Comparison of ENCODE assay signal across 9 mouse cellular contexts in genomic region chr2:70559520-70559919, GRCm38 (mm10). TPM values are rescaled to one million over a fixed set of nuclear protein-coding genes. Genes with fewer than 3 reads are reported as not detected.
A peak's percentile ranks its signal among the peaks of the same experiment; 100 is the strongest.
DNase-seq lines count a peak whose midpoint lies in the region; ATAC-seq and TF ChIP-seq lines count a peak whose summit lies in the region.
"Had no signal": no experiment of that assay in that cellular context is flagged by ENCODE, and none has a peak within 500 bp of the region (broad histone marks: within the 10 kb centered on the region; RNA-seq: fewer than 3 reads in every experiment).

No protein-coding gene starts in this region.

- no peaks in the 10 kb centered on the region for H3K9me3 ChIP-seq in intestine, embryonic 15.5 days
- no peaks in the 10 kb centered on the region for H3K9me3 ChIP-seq in intestine, embryonic 16.5 days (ENCODE audit: control insufficient read depth, low read length)
- H3K9me3 ChIP-seq in liver, postnatal 0 days (ENCODE audit: low read length), result no peaks in the 10 kb centered on the region
- no peaks in the 10 kb centered on the region for H3K9me3 ChIP-seq in neural tube, embryonic 13.5 days
- H3K9me3 ChIP-seq: limb, embryonic 15.5 days had no signal

- TF ChIP-seq EP300 in liver, postnatal 0 days (IDR thresholded peaks at IDR 0.05; ENCODE audit: low read depth), result no peak

- H3K4me2 ChIP-seq in intestine, embryonic 15.5 days (replicated peaks), result no peak overlapping the region
- no peak overlapping the region for H3K4me2 ChIP-seq in intestine, embryonic 16.5 days (ENCODE audit: low read depth, low read length)
- no peak overlapping the region for H3K4me2 ChIP-seq in liver, postnatal 0 days (ENCODE audit: low read depth, low read length)
- peak overlapping the region; percentile 64 for H3K4me2 ChIP-seq in neural tube, embryonic 13.5 days
- H3K4me2 ChIP-seq: limb, embryonic 15.5 days had no signal

- no peak overlapping the region for H3K9ac ChIP-seq in intestine, embryonic 15.5 days
- no peak overlapping the region for H3K9ac ChIP-seq in intestine, embryonic 16.5 days (ENCODE audit: low read depth, low read length)
- H3K9ac ChIP-seq in liver, postnatal 0 days (replicated peaks), result no peak overlapping the region
- H3K9ac ChIP-seq in neural tube, embryonic 13.5 days, result peak overlapping the region; percentile 82
- H3K9ac ChIP-seq: limb, embryonic 15.5 days had no signal

- no peak for TF ChIP-seq CTCF in liver, postnatal 0 days (IDR thresholded peaks at IDR 0.05; ENCODE audit: low read depth)
- TF ChIP-seq CTCF in layer of hippocampus, adult 2 months (conservative IDR thresholded peaks at IDR 0.05), result no peak

- peaks cover 58% of the 10 kb centered on the region for H3K27me3 ChIP-seq in intestine, embryonic 15.5 days (replicated peaks)
- H3K27me3 ChIP-seq in intestine, embryonic 16.5 days (replicated peaks; ENCODE audit: control insufficient read depth, insufficient read depth, low read length), result peaks cover 58% of the 10 kb centered on the region
- H3K27me3 ChIP-seq in liver, postnatal 0 days (ENCODE audit: insufficient read depth, low read length), result peaks cover 59% of the 10 kb centered on the region
- peaks cover 59% of the 10 kb centered on the region for H3K27me3 ChIP-seq in neural tube, embryonic 13.5 days

- peak; percentile 33; the same call in 1 of the 2 replicates for ATAC-seq in intestine, embryonic 15.5 days
- no peak; the same call in 1 of the 2 replicates for ATAC-seq in intestine, embryonic 16.5 days
- ATAC-seq in liver, postnatal 0 days, result no peak
- ATAC-seq in neural tube, embryonic 13.5 days (ENCODE audit: low read depth), result no peak

- DNase-seq in adrenal gland, postnatal 25 days, result peak; percentile 76
- peak; percentile 56 to 66 for DNase-seq in heart, postnatal 36 days
- DNase-seq in liver, postnatal 0 days, result peak; percentile 76
- DNase-seq in thymus, postnatal 36 days, result peak; percentile 75 to 80
- no peak for DNase-seq in layer of hippocampus, adult 2 months (ENCODE audit: low spot score in 2 of 2)

- no peak overlapping the region for H3K4me3 ChIP-seq in intestine, embryonic 15.5 days (replicated peaks)
- H3K4me3 ChIP-seq in intestine, embryonic 16.5 days (ENCODE audit: low read length), result no peak overlapping the region
- no peak overlapping the region for H3K4me3 ChIP-seq in liver, postnatal 0 days (ENCODE audit: low read depth, low read length)
- peak overlapping the region; percentile 32 for H3K4me3 ChIP-seq in neural tube, embryonic 13.5 days
- H3K4me3 ChIP-seq in layer of hippocampus, adult 2 months, result no peak overlapping the region
- H3K4me3 ChIP-seq: limb, embryonic 15.5 days had no signal

- no peaks in the 10 kb centered on the region for H3K36me3 ChIP-seq in intestine, embryonic 15.5 days
- no peaks in the 10 kb centered on the region for H3K36me3 ChIP-seq in intestine, embryonic 16.5 days (ENCODE audit: control insufficient read depth, insufficient read depth, low read length)
- no peaks in the 10 kb centered on the region for H3K36me3 ChIP-seq in liver, postnatal 0 days (replicated peaks; ENCODE audit: insufficient read depth, low read length)
- no peaks in the 10 kb centered on the region for H3K36me3 ChIP-seq in neural tube, embryonic 13.5 days
- H3K36me3 ChIP-seq: limb, embryonic 15.5 days had no signal

- intact Hi-C loops in heart, postnatal 36 days (cut with DNase I), result loop anchor here (2.0 kb wide), 1 partner anchor 281 kb away; no protein-coding TSS in a partner anchor

- peaks cover 15% of the 10 kb centered on the region for H3K4me1 ChIP-seq in intestine, embryonic 15.5 days (replicated peaks)
- peaks cover 6% of the 10 kb centered on the region; the same call in 1 of the 2 replicates for H3K4me1 ChIP-seq in intestine, embryonic 16.5 days (ENCODE audit: control insufficient read depth, insufficient read depth, low read length)
- no peaks in the 10 kb centered on the region for H3K4me1 ChIP-seq in liver, postnatal 0 days (ENCODE audit: insufficient read depth)
- H3K4me1 ChIP-seq in neural tube, embryonic 13.5 days (replicated peaks), result peaks cover 41% of the 10 kb centered on the region

- H3K27ac ChIP-seq in intestine, embryonic 15.5 days, result no peak overlapping the region
- H3K27ac ChIP-seq in intestine, embryonic 16.5 days (ENCODE audit: low read length), result no peak overlapping the region
- H3K27ac ChIP-seq in liver, postnatal 0 days (ENCODE audit: low read depth), result no peak overlapping the region
- H3K27ac ChIP-seq in neural tube, embryonic 13.5 days (replicated peaks), result peak overlapping the region; percentile 94
- no peak overlapping the region for H3K27ac ChIP-seq in layer of hippocampus, adult 2 months
- H3K27ac ChIP-seq: limb, embryonic 15.5 days had no signal

- WGBS in intestine, embryonic 15.5 days, result 2% methylated on average over 13 of the region's 13 CpGs
- WGBS in intestine, embryonic 16.5 days, result under 1% methylated on average over 13 of the region's 13 CpGs
- 2% methylated on average over 13 of the region's 13 CpGs for WGBS in liver, postnatal 0 days (ENCODE audit: insufficient replicate concordance)
- 2% methylated on average over 13 of the region's 13 CpGs for WGBS in neural tube, embryonic 13.5 days

RNA-seq across cellular contexts. Expression of gene Gad1, which starts 6.6 kb away (rescaled TPM):
- polyA plus RNA-seq in intestine, embryonic 15.5 days (2015; fragmentation: Nextera tagmentation; extraction: Ambion mirVana), result 0.16 and 0.49 TPM in 2 replicates
- 0.15 and 0.18 TPM in 2 replicates for polyA plus RNA-seq in intestine, embryonic 16.5 days (2015; fragmentation: Nextera tagmentation; extraction: Ambion mirVana)
- 0.94 and 1.5 TPM in 2 replicates for total RNA-seq in adrenal gland, postnatal 25 days (2021)
- under 1 TPM; 0.43 to 0.80 TPM for total RNA-seq in heart, postnatal 36 days (2021)
- 0.04 TPM in 1 of 2 replicates, not detected in the other for polyA plus RNA-seq in liver, postnatal 0 days (2015; fragmentation: Nextera tagmentation; extraction: Ambion mirVana)
- polyA plus RNA-seq in neural tube, embryonic 13.5 days (2015; fragmentation: Nextera tagmentation; extraction: Ambion mirVana), result 36.6 and 36.9 TPM in 2 replicates
- 100 to 1,000 TPM; 343 to 384 TPM for total RNA-seq in layer of hippocampus, adult 2 months (2021)

RNA-seq across cellular contexts. Expression of gene Erich2, which starts 50.9 kb away (rescaled TPM):
- 0.88 and 1.5 TPM in 2 replicates for polyA plus RNA-seq in intestine, embryonic 15.5 days (2015; fragmentation: Nextera tagmentation; extraction: Ambion mirVana)
- polyA plus RNA-seq in intestine, embryonic 16.5 days (2015; fragmentation: Nextera tagmentation; extraction: Ambion mirVana), result 0.42 and 0.78 TPM in 2 replicates
- 1.6 TPM in 1 of 2 replicates, not detected in the other for total RNA-seq in adrenal gland, postnatal 25 days (2021)
- not detected for total RNA-seq in heart, postnatal 36 days (2021)
- polyA plus RNA-seq in liver, postnatal 0 days (2015; fragmentation: Nextera tagmentation; extraction: Ambion mirVana), result not detected in 2 replicates
- polyA plus RNA-seq in neural tube, embryonic 13.5 days (2015; fragmentation: Nextera tagmentation; extraction: Ambion mirVana), result 0.68 and 0.80 TPM in 2 replicates
- under 1 TPM in 1 of 2 experiments, not detected in 1; 0.39 TPM for total RNA-seq in layer of hippocampus, adult 2 months (2021)

Comparison
In these comparisons a context has a peak if more than half of its experiments do, and no peak if none do; other contexts are left out.
1. DNase-seq: peak in adrenal gland, postnatal 25 days (single experiment), heart, postnatal 36 days (2 of 2), liver, postnatal 0 days (single experiment) and thymus, postnatal 36 days (2 of 2); none in layer of hippocampus, adult 2 months (0 of 2).
2. RNA of gene Gad1, which starts 6.6 kb away (polyA plus RNA-seq): 36.6 to 36.9 TPM in neural tube, embryonic 13.5 days; 0.16 to 0.49 TPM in intestine, embryonic 15.5 days, 0.15 to 0.18 TPM in intestine, embryonic 16.5 days and 0.04 TPM in liver, postnatal 0 days; every median in the first group is over 10 times any median in the second.